Comparison of ENCODE assay signal across 25 mouse cellular contexts in the genomic region with DNA sequence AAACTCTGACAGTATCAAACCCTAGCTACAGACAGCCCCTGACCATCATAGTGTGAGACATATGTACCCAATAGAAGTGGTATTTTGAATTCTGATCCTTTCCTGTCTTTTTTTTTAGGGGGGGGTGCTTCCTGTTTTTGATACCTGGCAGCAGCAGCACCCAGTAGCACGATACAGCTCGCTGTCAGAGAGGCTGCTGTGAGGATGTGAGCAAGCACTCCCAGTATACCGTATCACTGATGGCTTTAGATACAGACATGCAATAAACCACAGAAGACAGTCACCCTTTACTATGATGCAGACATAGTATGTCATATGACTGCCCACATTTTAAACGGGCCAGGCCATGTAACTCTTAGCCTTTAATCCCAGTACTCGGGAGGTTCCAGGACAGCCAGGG. TPM values are rescaled to one million over a fixed set of nuclear protein-coding genes. Genes with fewer than 3 reads are reported as not detected.
DNase-seq lines count a peak whose midpoint lies in the region; ATAC-seq and TF ChIP-seq lines count a peak whose summit lies in the region.
"Had no signal": no experiment of that assay in that cellular context is flagged by ENCODE, and none has a peak within 500 bp of the region (broad histone marks: within the 10 kb centered on the region; RNA-seq: fewer than 3 reads in every experiment).

No protein-coding gene starts in this region.

- H3K27me3 ChIP-seq in midbrain, postnatal 0 days (ENCODE audit: insufficient read depth, low read length): no peaks in the 10 kb centered on the region
- H3K27me3 ChIP-seq: stomach, embryonic 15.5 days had no signal

- WGBS in macrophage (ENCODE audit: missing documents): 47% methylated on average over 4 of the region's 5 CpGs
- WGBS in midbrain, postnatal 0 days: 91% methylated on average over 5 of the region's 5 CpGs

- peaks cover 91% of the 10 kb centered on the region for H3K79me2 ChIP-seq in macrophage (ENCODE audit: inconsistent target)

- ATAC-seq in activated CD4-positive, CD25-positive, alpha-beta regulatory T cell, adult 4 months: peak; percentile 83
- ATAC-seq in midbrain, postnatal 0 days (ENCODE audit: low FRiP score): no peak
- no peak for ATAC-seq in erythroid progenitor cell, adult 5-6 weeks (replicated peaks; ENCODE audit: low FRiP score, poor library complexity, severe bottlenecking)
- ATAC-seq: forebrain, embryonic 16.5 days; hindbrain, embryonic 16.5 days; intestine, postnatal 0 days had no signal

- H3K36me3 ChIP-seq in macrophage (ENCODE audit: inconsistent target): no peaks in the 10 kb centered on the region
- no peaks in the 10 kb centered on the region for H3K36me3 ChIP-seq in midbrain, postnatal 0 days (ENCODE audit: insufficient read depth, low read length)
- H3K36me3 ChIP-seq: embryonic facial prominence, embryonic 10.5 days; stomach, embryonic 15.5 days had no signal

- DNase-seq in thymus, postnatal 14 days: peak; percentile 22
- DNase-seq in thymus, postnatal 25 days: no peak
- DNase-seq in natural killer cell, adult 2 months (ENCODE audit: low spot score in 2 of 2): peak; percentile 55 to 63
- no peak for DNase-seq in spleen, adult 12 weeks (ENCODE audit: low spot score)
- DNase-seq in midbrain, postnatal 0 days (ENCODE audit: low spot score): no peak
- DNase-seq: adrenal gland, adult 2 months; cerebellum, adult 18-20 months; cerebellum, postnatal 36 days; gastrocnemius, postnatal 25 days; heart, postnatal 4 days; kidney, postnatal 25 days; lung, embryonic 14.5 days; midbrain, embryonic 14.5 days; right cerebral cortex, postnatal 4 days had no signal

- H3K9me3 ChIP-seq in midbrain, postnatal 0 days (ENCODE audit: low read length): no peaks in the 10 kb centered on the region
- H3K9me3 ChIP-seq: embryonic facial prominence, embryonic 10.5 days; forebrain, embryonic 10.5 days; stomach, embryonic 15.5 days had no signal

- H3K27ac ChIP-seq in macrophage: peak overlapping the region; percentile 99
- H3K27ac ChIP-seq in midbrain, postnatal 0 days (ENCODE audit: low read depth, low read length): no peak overlapping the region
- H3K27ac ChIP-seq: embryonic facial prominence, embryonic 10.5 days; forebrain, embryonic 10.5 days; layer of hippocampus, adult 2 months; stomach, embryonic 15.5 days had no signal

- no peak overlapping the region for H3K9ac ChIP-seq in midbrain, postnatal 0 days (replicated peaks; ENCODE audit: low read length, poor library complexity, severe bottlenecking)
- H3K9ac ChIP-seq: lung, embryonic 14.5 days; stomach, embryonic 15.5 days had no signal

- no peaks in the 10 kb centered on the region for H3K4me1 ChIP-seq in midbrain, postnatal 0 days (ENCODE audit: insufficient read depth, low read length)

- no peak for TF ChIP-seq CTCF in midbrain, postnatal 0 days (IDR thresholded peaks at IDR 0.05)

- no peak overlapping the region for H3K4me2 ChIP-seq in midbrain, postnatal 0 days (ENCODE audit: low read depth, low read length, poor library complexity, severe bottlenecking)
- H3K4me2 ChIP-seq: liver, embryonic 11.5 days; lung, embryonic 14.5 days; stomach, embryonic 15.5 days had no signal

- H3K4me3 ChIP-seq in macrophage (ENCODE audit: inconsistent target): no peak overlapping the region
- no peak overlapping the region for H3K4me3 ChIP-seq in midbrain, postnatal 0 days (ENCODE audit: low read depth, low read length)
- H3K4me3 ChIP-seq: embryonic facial prominence, embryonic 10.5 days; forebrain, embryonic 10.5 days; layer of hippocampus, adult 2 months; stomach, embryonic 15.5 days had no signal

RNA-seq across cellular contexts. Expression of a gene that starts 36.0 kb away (rescaled TPM):
- 100 to 1,000 TPM; 157 to 180 TPM for polyA plus RNA-seq in activated CD4-positive, CD25-positive, alpha-beta regulatory T cell, adult 4 months (2017; shearing (Covaris generic))
- 100 to 1,000 TPM in 24 of 26 experiments, 10 to 100 TPM in 2; 75.0 to 334 (median 129) TPM for total RNA-seq in macrophage (2018; cell fraction: chromatin; rRNA removed)
- 100 to 1,000 TPM; 225 to 568 (median 292) TPM for total RNA-seq in macrophage (2018; cell fraction: cytosol; rRNA removed)
- 100 to 1,000 TPM; 152 to 371 (median 210) TPM for total RNA-seq in macrophage (2018; cell fraction: nucleus; rRNA removed)
- 189 to 289 TPM (median 212 TPM) in 3 replicates for polyA plus RNA-seq in macrophage (2018)
- 26.0 and 29.6 TPM in 2 replicates for total RNA-seq in midbrain, postnatal 0 days (2014; rRNA removed)
- polyA plus RNA-seq in midbrain, postnatal 0 days (2015; fragmentation: Nextera tagmentation; extraction: Ambion mirVana): 15.2 and 18.2 TPM in 2 replicates
- 98.7 and 104 TPM in 2 replicates for total RNA-seq in erythroid progenitor cell, adult 5-6 weeks (2015; ENCODE audit: low replicate concordance)
- 113 and 121 TPM in 2 replicates for total RNA-seq in erythroid progenitor cell, adult 5-6 weeks (2017; ENCODE audit: low replicate concordance)

RNA-seq across cellular contexts. Expression of a gene that starts 49.0 kb away (rescaled TPM):
- polyA plus RNA-seq in activated CD4-positive, CD25-positive, alpha-beta regulatory T cell, adult 4 months (2017; shearing (Covaris generic)): 1 to 10 TPM in 1 of 2 experiments, not detected in 1; 1.2 TPM
- total RNA-seq in macrophage (2018; cell fraction: chromatin; rRNA removed): 100 to 1,000 TPM in 2 of 26 experiments, 10 to 100 TPM in 17, 1 to 10 TPM in 7; 1.8 to 107 (median 24.8) TPM
- total RNA-seq in macrophage (2018; cell fraction: cytosol; rRNA removed): 100 to 1,000 TPM in 9 of 26 experiments, 10 to 100 TPM in 17; 27.9 to 148 (median 70.1) TPM
- 100 to 1,000 TPM in 6 of 26 experiments, 10 to 100 TPM in 20; 20.2 to 162 (median 62.6) TPM for total RNA-seq in macrophage (2018; cell fraction: nucleus; rRNA removed)
- polyA plus RNA-seq in macrophage (2018): 28.2 to 132 TPM (median 63.8 TPM) in 3 replicates
- 1.3 and 4.1 TPM in 2 replicates for total RNA-seq in midbrain, postnatal 0 days (2014; rRNA removed)
- 3.4 TPM in 2 replicates for polyA plus RNA-seq in midbrain, postnatal 0 days (2015; fragmentation: Nextera tagmentation; extraction: Ambion mirVana)
- total RNA-seq in erythroid progenitor cell, adult 5-6 weeks (2015; ENCODE audit: low replicate concordance): 1.7 and 11.5 TPM in 2 replicates
- 3.0 TPM in 1 of 2 replicates, not detected in the other for total RNA-seq in erythroid progenitor cell, adult 5-6 weeks (2017; ENCODE audit: low replicate concordance)

Comparison
In these comparisons a context has a peak if more than half of its experiments do, and no peak if none do; other contexts are left out.
1. DNase-seq: peak in thymus, postnatal 14 days (single experiment) and natural killer cell, adult 2 months (2 of 2); none in thymus, postnatal 25 days (single experiment), spleen, adult 12 weeks (single experiment) and midbrain, postnatal 0 days (single experiment).